Mouse (Mus musculus): ENCODE data around the gene Tpmt. TPM values are rescaled to one million over a fixed set of nuclear protein-coding genes. Genes with fewer than 3 reads are reported as not detected.

Gene Tpmt
- polyA plus RNA-seq, 1 experiment from 2014 or later: 19.6 TPM

GRCm38 (mm10) chr13:47070329-47071080 is 26.0 kb upstream of the Tpmt start:
- Histone ChIP-seq H3K36me3 (ENCODE audit: control insufficient read depth, insufficient read depth, low read length) (peaks cover 18% of the 10 kb centered on the region), H3K4me3 (ENCODE audit: low read length) (no peak overlapping the region), H3K4me1 (ENCODE audit: control insufficient read depth, insufficient read depth, low read depth, low read length) (no peaks in the 10 kb centered on the region), H3K9me3 (ENCODE audit: control insufficient read depth, low read length) (no peaks in the 10 kb centered on the region), H3K4me2 (ENCODE audit: low read length) (no peak overlapping the region), H3K9ac (ENCODE audit: low read depth, low read length) (no peak overlapping the region), H3K27ac (ENCODE audit: low read depth, low read length) (no peak overlapping the region), H3K27me3 (replicated peaks; ENCODE audit: control insufficient read depth, insufficient read depth, low read length) (no peaks in the 10 kb centered on the region)
- WGBS: 81% methylated on average over 15 of the region's 15 CpGs
- ATAC-seq: no peak

GRCm38 (mm10) chr13:47067001-47067400 is 22.5 kb upstream of the Tpmt start:
- no peaks in the 10 kb centered on the region for H3K4me1 ChIP-seq (ENCODE audit: control insufficient read depth, insufficient read depth, low read depth, low read length)
- WGBS: 93% methylated on average over 6 of the region's 6 CpGs
- H3K9ac ChIP-seq (ENCODE audit: low read depth, low read length): no peak overlapping the region
- ATAC-seq: no peak
- no peaks in the 10 kb centered on the region for H3K27me3 ChIP-seq (replicated peaks; ENCODE audit: control insufficient read depth, insufficient read depth, low read length)
- H3K4me3 ChIP-seq (ENCODE audit: low read length): no peak overlapping the region
- peaks cover 24% of the 10 kb centered on the region for H3K36me3 ChIP-seq (ENCODE audit: control insufficient read depth, insufficient read depth, low read length)
- no peak overlapping the region for H3K4me2 ChIP-seq (ENCODE audit: low read length)
- no peaks in the 10 kb centered on the region for H3K9me3 ChIP-seq (ENCODE audit: control insufficient read depth, low read length)
- no peak overlapping the region for H3K27ac ChIP-seq (ENCODE audit: low read depth, low read length)

GRCm38 (mm10) chr13:47066516-47066915 is 22.0 kb upstream of the Tpmt start:
- H3K9me3 ChIP-seq (ENCODE audit: control insufficient read depth, low read length): no peaks in the 10 kb centered on the region
- no peak overlapping the region for H3K4me2 ChIP-seq (ENCODE audit: low read length)
- no peak overlapping the region for H3K9ac ChIP-seq (ENCODE audit: low read depth, low read length)
- WGBS: 96% methylated on average over 10 of the region's 10 CpGs
- peaks cover 21% of the 10 kb centered on the region for H3K36me3 ChIP-seq (ENCODE audit: control insufficient read depth, insufficient read depth, low read length)
- H3K27ac ChIP-seq (ENCODE audit: low read depth, low read length): no peak overlapping the region
- no peaks in the 10 kb centered on the region for H3K4me1 ChIP-seq (ENCODE audit: control insufficient read depth, insufficient read depth, low read depth, low read length)
- ATAC-seq: no peak
- no peak overlapping the region for H3K4me3 ChIP-seq (ENCODE audit: low read length)
- H3K27me3 ChIP-seq (replicated peaks; ENCODE audit: control insufficient read depth, insufficient read depth, low read length): no peaks in the 10 kb centered on the region

- H3K4me2 ChIP-seq (ENCODE audit: low read length): no peak overlapping the region
- peaks cover 28% of the 10 kb centered on the region for H3K36me3 ChIP-seq (ENCODE audit: control insufficient read depth, insufficient read depth, low read length)
- 77% methylated on average over 15 of the region's 15 CpGs for WGBS
- H3K27me3 ChIP-seq (replicated peaks; ENCODE audit: control insufficient read depth, insufficient read depth, low read length): no peaks in the 10 kb centered on the region
- H3K4me3 ChIP-seq (ENCODE audit: low read length): no peak overlapping the region
- no peak overlapping the region for H3K9ac ChIP-seq (ENCODE audit: low read depth, low read length)
- H3K27ac ChIP-seq (ENCODE audit: low read depth, low read length): no peak overlapping the region
- H3K4me1 ChIP-seq (ENCODE audit: control insufficient read depth, insufficient read depth, low read depth, low read length): no peaks in the 10 kb centered on the region
- no peaks in the 10 kb centered on the region for H3K9me3 ChIP-seq (ENCODE audit: control insufficient read depth, low read length)
- ATAC-seq: no peak
Observed at GRCm38 (mm10) chr13:47063985-47064760, 19.6 kb upstream of the Tpmt start.

- ATAC-seq: no peak
- Histone ChIP-seq H3K27ac (ENCODE audit: low read depth, low read length) (no peak overlapping the region), H3K4me2 (ENCODE audit: low read length) (no peak overlapping the region), H3K27me3 (replicated peaks; ENCODE audit: control insufficient read depth, insufficient read depth, low read length) (no peaks in the 10 kb centered on the region), H3K9ac (ENCODE audit: low read depth, low read length) (no peak overlapping the region), H3K4me1 (ENCODE audit: control insufficient read depth, insufficient read depth, low read depth, low read length) (no peaks in the 10 kb centered on the region), H3K36me3 (ENCODE audit: control insufficient read depth, insufficient read depth, low read length) (peaks cover 22% of the 10 kb centered on the region), H3K9me3 (ENCODE audit: control insufficient read depth, low read length) (no peaks in the 10 kb centered on the region), H3K4me3 (ENCODE audit: low read length) (no peak overlapping the region)
- WGBS: 96% methylated on average over 17 of the region's 17 CpGs
Observed at GRCm38 (mm10) chr13:47062756-47063155, 18.2 kb upstream of the Tpmt start.

- Histone ChIP-seq H3K36me3 (ENCODE audit: control insufficient read depth, insufficient read depth, low read length) (peaks cover 21% of the 10 kb centered on the region), H3K27ac (ENCODE audit: low read depth, low read length) (no peak overlapping the region), H3K9me3 (ENCODE audit: control insufficient read depth, low read length) (no peaks in the 10 kb centered on the region), H3K9ac (ENCODE audit: low read depth, low read length) (no peak overlapping the region), H3K4me2 (ENCODE audit: low read length) (no peak overlapping the region), H3K27me3 (replicated peaks; ENCODE audit: control insufficient read depth, insufficient read depth, low read length) (no peaks in the 10 kb centered on the region), H3K4me1 (ENCODE audit: control insufficient read depth, insufficient read depth, low read depth, low read length) (no peaks in the 10 kb centered on the region), H3K4me3 (ENCODE audit: low read length) (no peak overlapping the region)
- ATAC-seq: no peak
- WGBS: 92% methylated on average over 5 of the region's 5 CpGs
Observed at GRCm38 (mm10) chr13:47056781-47057180, 12.2 kb upstream of the Tpmt start.

GRCm38 (mm10) chr13:47056126-47056525 is 11.6 kb upstream of the Tpmt start:
- Histone ChIP-seq H3K9ac (ENCODE audit: low read depth, low read length) (no peak overlapping the region), H3K4me2 (ENCODE audit: low read length) (no peak overlapping the region), H3K36me3 (ENCODE audit: control insufficient read depth, insufficient read depth, low read length) (peaks cover 24% of the 10 kb centered on the region), H3K4me1 (ENCODE audit: control insufficient read depth, insufficient read depth, low read depth, low read length) (no peaks in the 10 kb centered on the region), H3K9me3 (ENCODE audit: control insufficient read depth, low read length) (no peaks in the 10 kb centered on the region), H3K27me3 (replicated peaks; ENCODE audit: control insufficient read depth, insufficient read depth, low read length) (no peaks in the 10 kb centered on the region), H3K4me3 (ENCODE audit: low read length) (no peak overlapping the region), H3K27ac (ENCODE audit: low read depth, low read length) (no peak overlapping the region)
- WGBS: 87% methylated on average over 11 of the region's 11 CpGs
- ATAC-seq: no peak

GRCm38 (mm10) chr13:47053971-47054370 is 9.4 kb upstream of the Tpmt start:
- no peak overlapping the region for H3K4me2 ChIP-seq (ENCODE audit: low read length)
- H3K9ac ChIP-seq (ENCODE audit: low read depth, low read length): no peak overlapping the region
- no peak overlapping the region for H3K27ac ChIP-seq (ENCODE audit: low read depth, low read length)
- H3K9me3 ChIP-seq (ENCODE audit: control insufficient read depth, low read length): no peaks in the 10 kb centered on the region
- peaks cover 30% of the 10 kb centered on the region for H3K36me3 ChIP-seq (ENCODE audit: control insufficient read depth, insufficient read depth, low read length)
- ATAC-seq: no peak
- H3K27me3 ChIP-seq (replicated peaks; ENCODE audit: control insufficient read depth, insufficient read depth, low read length): no peaks in the 10 kb centered on the region
- H3K4me3 ChIP-seq (ENCODE audit: low read length): no peak overlapping the region
- H3K4me1 ChIP-seq (ENCODE audit: control insufficient read depth, insufficient read depth, low read depth, low read length): no peaks in the 10 kb centered on the region
- WGBS: 32% methylated on average over 10 of the region's 10 CpGs

- 91% methylated on average over 4 of the region's 4 CpGs for WGBS
- Histone ChIP-seq H3K27ac (ENCODE audit: low read depth, low read length) (no peak overlapping the region), H3K4me2 (ENCODE audit: low read length) (no peak overlapping the region), H3K9ac (ENCODE audit: low read depth, low read length) (no peak overlapping the region), H3K4me1 (ENCODE audit: control insufficient read depth, insufficient read depth, low read depth, low read length) (no peaks in the 10 kb centered on the region), H3K36me3 (ENCODE audit: control insufficient read depth, insufficient read depth, low read length) (peaks cover 31% of the 10 kb centered on the region), H3K9me3 (ENCODE audit: control insufficient read depth, low read length) (no peaks in the 10 kb centered on the region), H3K27me3 (replicated peaks; ENCODE audit: control insufficient read depth, insufficient read depth, low read length) (no peaks in the 10 kb centered on the region), H3K4me3 (ENCODE audit: low read length) (no peak overlapping the region)
- ATAC-seq: no peak
Observed at GRCm38 (mm10) chr13:47050009-47050408, 5.5 kb upstream of the Tpmt start.

Data from hindbrain, embryonic 16.5 days (tissue).